Mouse (Mus musculus) embryo, embryonic 10 days (tissue): ENCODE results near the gene Flt1.

Source experiments
- DNase-seq: peaks from one replicate; pipeline ENCODE4 v3.0.0-alpha.2; 2015; ENCODE audit warnings: low spot score

The Flt1 gene

GRCm38 (mm10) chr5:147724945-147725830 lies 623 bp downstream of the Flt1 start:
- DNase-seq, result peak; percentile 62

- DNase-seq, result no peak
Measured at GRCm38 (mm10) chr5:147724391-147724790, 1.4 kb downstream of the Flt1 start.

- no peak for DNase-seq
Measured at GRCm38 (mm10) chr5:147723811-147724210, 2.0 kb downstream of the Flt1 start.

- no peak for DNase-seq
Measured at GRCm38 (mm10) chr5:147721438-147721837, 4.4 kb downstream of the Flt1 start.

GRCm38 (mm10) chr5:147718335-147718734 lies 7.5 kb downstream of the Flt1 start:
- no peak for DNase-seq

- DNase-seq, result no peak
Measured at GRCm38 (mm10) chr5:147716697-147717217, 9.1 kb downstream of the Flt1 start.

- no peak for DNase-seq
Measured at GRCm38 (mm10) chr5:147716276-147716675, 9.5 kb downstream of the Flt1 start.

GRCm38 (mm10) chr5:147715391-147715790 lies 10.4 kb downstream of the Flt1 start:
- no peak for DNase-seq

GRCm38 (mm10) chr5:147708500-147708899 lies 17.3 kb downstream of the Flt1 start:
- DNase-seq, result peak; percentile 81

GRCm38 (mm10) chr5:147707479-147707878 lies 18.3 kb downstream of the Flt1 start:
- no peak for DNase-seq

- peak; percentile 76 for DNase-seq
Measured at GRCm38 (mm10) chr5:147704890-147705289, 20.9 kb downstream of the Flt1 start.

- no peak for DNase-seq
Measured at GRCm38 (mm10) chr5:147702423-147702822, 23.4 kb downstream of the Flt1 start.

GRCm38 (mm10) chr5:147701024-147701423 lies 24.8 kb downstream of the Flt1 start:
- no peak for DNase-seq

- peak; percentile 62 for DNase-seq
Measured at GRCm38 (mm10) chr5:147698044-147698443, 27.8 kb downstream of the Flt1 start.

GRCm38 (mm10) chr5:147697165-147697564 lies 28.6 kb downstream of the Flt1 start:
- DNase-seq, result no peak

GRCm38 (mm10) chr5:147692622-147693021 lies 33.2 kb downstream of the Flt1 start:
- no peak for DNase-seq

GRCm38 (mm10) chr5:147683707-147684323 lies 42.0 kb downstream of the Flt1 start:
- DNase-seq, result no peak

GRCm38 (mm10) chr5:147681224-147681623 lies 44.6 kb downstream of the Flt1 start:
- no peak for DNase-seq

- no peak for DNase-seq
Measured at GRCm38 (mm10) chr5:147680711-147681110, 45.1 kb downstream of the Flt1 start.

- DNase-seq, result no peak
Measured at GRCm38 (mm10) chr5:147679316-147679715, 46.5 kb downstream of the Flt1 start.

GRCm38 (mm10) chr5:147675791-147676190 lies 50.0 kb downstream of the Flt1 start:
- DNase-seq, result no peak

- no peak for DNase-seq
Measured at GRCm38 (mm10) chr5:147671765-147672424, 53.9 kb downstream of the Flt1 start.
